Mouse (Mus musculus): ENCODE data around the gene Mmd. TPM values are rescaled to one million over a fixed set of nuclear protein-coding genes. Genes with fewer than 3 reads are reported as not detected.
A peak's percentile ranks its signal among the peaks of the same experiment; 100 is the strongest.

Mmd gene
- total and polyA plus RNA-seq, 2 experiments from 2014 or later, result 58.7 to 62.6 TPM

DNA sequence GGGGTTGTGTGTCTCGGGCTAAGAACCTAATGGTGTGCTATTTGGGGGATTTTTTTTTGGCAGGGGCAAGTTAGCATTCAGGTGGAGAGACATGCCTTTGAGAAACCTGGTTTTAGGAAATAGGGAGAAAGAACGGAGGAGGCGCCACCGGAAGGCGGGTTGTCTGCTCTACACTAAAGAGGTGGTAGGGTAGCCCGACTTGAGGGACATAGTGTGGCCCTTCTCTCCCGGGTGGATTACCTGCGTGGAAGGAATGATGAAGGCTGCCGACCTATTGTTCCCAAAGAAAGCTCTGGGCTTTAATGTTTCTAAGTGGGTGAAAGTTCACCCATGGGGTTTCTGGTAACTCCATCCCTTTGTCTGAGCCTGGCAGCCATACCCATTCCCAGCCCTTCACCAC lies 933 bp downstream of the Mmd start:
- Histone ChIP-seq H3K4me3 (ENCODE audit: low read depth, low read length) (peak overlapping the region; percentile 70), H3K36me3 (replicated peaks; ENCODE audit: control insufficient read depth, insufficient read depth, low read length) (no peaks in the 10 kb centered on the region), H3K9ac (replicated peaks; ENCODE audit: low read depth, low read length) (peak overlapping the region; percentile 81), H3K4me1 (ENCODE audit: control insufficient read depth, insufficient read depth) (peaks cover 36% of the 10 kb centered on the region), H3K27ac (ENCODE audit: low read depth) (peak overlapping the region; percentile 86), H3K4me2 (ENCODE audit: low read depth, low read length) (peak overlapping the region; percentile 70), H3K27me3 (ENCODE audit: control insufficient read depth, insufficient read depth, low read length) (no peaks in the 10 kb centered on the region), H3K9me3 (replicated peaks; ENCODE audit: control insufficient read depth, low read length) (no peaks in the 10 kb centered on the region)
- DNase-seq (ENCODE audit: low spot score) (peak; percentile 26), ATAC-seq (ENCODE audit: insufficient read depth, low read depth) (no peak)
- under 1% methylated on average over 9 of the region's 9 CpGs for WGBS
- no peak for TF ChIP-seq EP300 (IDR thresholded peaks at IDR 0.05; ENCODE audit: low read depth)
- TF ChIP-seq CTCF (IDR thresholded peaks at IDR 0.05; ENCODE audit: low read depth), result no peak

- H3K27me3 ChIP-seq (ENCODE audit: control insufficient read depth, insufficient read depth, low read length), result no peaks in the 10 kb centered on the region
- H3K4me2 ChIP-seq (ENCODE audit: low read depth, low read length), result peak overlapping the region; percentile 70
- H3K9me3 ChIP-seq (replicated peaks; ENCODE audit: control insufficient read depth, low read length), result no peaks in the 10 kb centered on the region
- H3K36me3 ChIP-seq (replicated peaks; ENCODE audit: control insufficient read depth, insufficient read depth, low read length), result no peaks in the 10 kb centered on the region
- WGBS, result 18% methylated on average over 7 of the region's 7 CpGs
- peak overlapping the region; percentile 86 for H3K27ac ChIP-seq (ENCODE audit: low read depth)
- peak overlapping the region; percentile 81 for H3K9ac ChIP-seq (replicated peaks; ENCODE audit: low read depth, low read length)
- H3K4me3 ChIP-seq (ENCODE audit: low read depth, low read length), result peak overlapping the region; percentile 70
- no peak for ATAC-seq (ENCODE audit: insufficient read depth, low read depth)
- TF ChIP-seq CTCF (IDR thresholded peaks at IDR 0.05; ENCODE audit: low read depth), result no peak
- TF ChIP-seq EP300 (IDR thresholded peaks at IDR 0.05; ENCODE audit: low read depth), result no peak
- H3K4me1 ChIP-seq (ENCODE audit: control insufficient read depth, insufficient read depth), result peaks cover 39% of the 10 kb centered on the region
- no peak for DNase-seq (ENCODE audit: low spot score)
These were observed 1.5 kb downstream of the Mmd start for GRCm38 (mm10) chr11:90250730-90251129.

DNA sequence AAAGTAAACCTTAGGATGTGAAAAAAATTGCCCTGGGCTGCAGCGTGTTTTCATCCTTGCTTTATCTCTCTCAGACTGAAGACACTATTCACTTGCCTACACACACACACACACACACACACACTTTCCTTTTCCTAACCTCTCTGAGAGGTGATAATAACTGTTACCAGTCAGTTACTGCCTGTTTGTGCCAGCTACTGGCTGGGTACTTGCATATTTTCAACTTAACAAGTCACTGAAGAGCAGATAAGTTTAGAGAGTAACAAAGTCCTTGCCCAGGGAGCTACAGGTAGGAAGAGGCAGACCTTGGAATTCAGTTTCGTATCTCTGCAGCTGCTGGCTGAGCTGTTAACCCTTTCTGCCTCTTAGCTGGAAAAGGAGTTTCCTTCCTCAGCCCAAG lies 2.7 kb downstream of the Mmd start:
- peaks cover 51% of the 10 kb centered on the region for H3K4me1 ChIP-seq (ENCODE audit: control insufficient read depth, insufficient read depth)
- peak overlapping the region; percentile 86 for H3K27ac ChIP-seq (ENCODE audit: low read depth)
- WGBS, result 13% methylated on average over 2 of the region's 2 CpGs

GRCm38 (mm10) chr11:90252366-90252765 lies 3.1 kb downstream of the Mmd start:
- Histone ChIP-seq H3K27ac (ENCODE audit: low read depth) (peak overlapping the region; percentile 86), H3K4me2 (ENCODE audit: low read depth, low read length) (peak overlapping the region; percentile 70), H3K4me1 (ENCODE audit: control insufficient read depth, insufficient read depth) (peaks cover 54% of the 10 kb centered on the region), H3K27me3 (ENCODE audit: control insufficient read depth, insufficient read depth, low read length) (no peaks in the 10 kb centered on the region), H3K9ac (replicated peaks; ENCODE audit: low read depth, low read length) (peak overlapping the region; percentile 81; the same call in 1 of the 2 replicates), H3K4me3 (ENCODE audit: low read depth, low read length) (peak overlapping the region; percentile 70), H3K9me3 (replicated peaks; ENCODE audit: control insufficient read depth, low read length) (no peaks in the 10 kb centered on the region), H3K36me3 (replicated peaks; ENCODE audit: control insufficient read depth, insufficient read depth, low read length) (peaks cover 5% of the 10 kb centered on the region; the same call in 1 of the 2 replicates)
- DNase-seq (ENCODE audit: low spot score) (no peak), ATAC-seq (ENCODE audit: insufficient read depth, low read depth) (no peak)
- TF ChIP-seq CTCF (IDR thresholded peaks at IDR 0.05; ENCODE audit: low read depth) (no peak), EP300 (IDR thresholded peaks at IDR 0.05; ENCODE audit: low read depth) (no peak)
- 20% methylated on average over 8 of the region's 8 CpGs for WGBS

More for the DNA sequence above, 2.7 kb downstream of the Mmd start:
- ATAC-seq (ENCODE audit: insufficient read depth, low read depth) (no peak), DNase-seq (ENCODE audit: low spot score) (peak; percentile 55)
- H3K4me3 ChIP-seq (ENCODE audit: low read depth, low read length), result peak overlapping the region; percentile 70
- no peaks in the 10 kb centered on the region for H3K27me3 ChIP-seq (ENCODE audit: control insufficient read depth, insufficient read depth, low read length)
- no peaks in the 10 kb centered on the region for H3K9me3 ChIP-seq (replicated peaks; ENCODE audit: control insufficient read depth, low read length)
- H3K36me3 ChIP-seq (replicated peaks; ENCODE audit: control insufficient read depth, insufficient read depth, low read length), result peaks cover 3% of the 10 kb centered on the region; the same call in 1 of the 2 replicates
- peak overlapping the region; percentile 70 for H3K4me2 ChIP-seq (ENCODE audit: low read depth, low read length)
- no peak for TF ChIP-seq EP300 (IDR thresholded peaks at IDR 0.05; ENCODE audit: low read depth)
- no peak for TF ChIP-seq CTCF (IDR thresholded peaks at IDR 0.05; ENCODE audit: low read depth)
- peak overlapping the region; percentile 81; the same call in 1 of the 2 replicates for H3K9ac ChIP-seq (replicated peaks; ENCODE audit: low read depth, low read length)

- H3K4me1 ChIP-seq (ENCODE audit: control insufficient read depth, insufficient read depth), result peaks cover 60% of the 10 kb centered on the region
- no peak overlapping the region for H3K9ac ChIP-seq (replicated peaks; ENCODE audit: low read depth, low read length)
- 80% methylated on average over 3 of the region's 3 CpGs for WGBS
- TF ChIP-seq CTCF (IDR thresholded peaks at IDR 0.05; ENCODE audit: low read depth), result no peak
- TF ChIP-seq EP300 (IDR thresholded peaks at IDR 0.05; ENCODE audit: low read depth), result no peak
- DNase-seq (ENCODE audit: low spot score) (no peak), ATAC-seq (ENCODE audit: insufficient read depth, low read depth) (no peak)
- H3K9me3 ChIP-seq (replicated peaks; ENCODE audit: control insufficient read depth, low read length), result no peaks in the 10 kb centered on the region
- H3K36me3 ChIP-seq (replicated peaks; ENCODE audit: control insufficient read depth, insufficient read depth, low read length), result peaks cover 21% of the 10 kb centered on the region
- no peak overlapping the region for H3K4me3 ChIP-seq (ENCODE audit: low read depth, low read length)
- H3K27me3 ChIP-seq (ENCODE audit: control insufficient read depth, insufficient read depth, low read length), result no peaks in the 10 kb centered on the region
- peak overlapping the region; percentile 98 for H3K27ac ChIP-seq (ENCODE audit: low read depth)
- H3K4me2 ChIP-seq (ENCODE audit: low read depth, low read length), result no peak overlapping the region
These were observed 5.3 kb downstream of the Mmd start for GRCm38 (mm10) chr11:90254536-90254935.

GRCm38 (mm10) chr11:90255687-90256086 lies 6.4 kb downstream of the Mmd start:
- H3K4me3 ChIP-seq (ENCODE audit: low read depth, low read length), result no peak overlapping the region

More at GRCm38 (mm10) chr11:90255687-90256086, 6.4 kb downstream of the Mmd start:
- peak; percentile 95 for ATAC-seq (ENCODE audit: insufficient read depth, low read depth)
- H3K27ac ChIP-seq (ENCODE audit: low read depth), result peak overlapping the region; percentile 98
- H3K27me3 ChIP-seq (ENCODE audit: control insufficient read depth, insufficient read depth, low read length), result no peaks in the 10 kb centered on the region
- peak overlapping the region; percentile 40 for H3K4me2 ChIP-seq (ENCODE audit: low read depth, low read length)
- TF ChIP-seq EP300 (IDR thresholded peaks at IDR 0.05; ENCODE audit: low read depth) (peak; percentile 90), CTCF (IDR thresholded peaks at IDR 0.05; ENCODE audit: low read depth) (no peak)
- peak; percentile 93 for DNase-seq (ENCODE audit: low spot score)
- no peak overlapping the region; the same call in 1 of the 2 replicates for H3K9ac ChIP-seq (replicated peaks; ENCODE audit: low read depth, low read length)
- H3K4me1 ChIP-seq (ENCODE audit: control insufficient read depth, insufficient read depth), result peaks cover 60% of the 10 kb centered on the region
- no peaks in the 10 kb centered on the region for H3K9me3 ChIP-seq (replicated peaks; ENCODE audit: control insufficient read depth, low read length)
- 27% methylated on average over 6 of the region's 6 CpGs for WGBS
- peaks cover 32% of the 10 kb centered on the region for H3K36me3 ChIP-seq (replicated peaks; ENCODE audit: control insufficient read depth, insufficient read depth, low read length)
